Mouse (Mus musculus): ENCODE data around the gene Crim1.

DNA sequence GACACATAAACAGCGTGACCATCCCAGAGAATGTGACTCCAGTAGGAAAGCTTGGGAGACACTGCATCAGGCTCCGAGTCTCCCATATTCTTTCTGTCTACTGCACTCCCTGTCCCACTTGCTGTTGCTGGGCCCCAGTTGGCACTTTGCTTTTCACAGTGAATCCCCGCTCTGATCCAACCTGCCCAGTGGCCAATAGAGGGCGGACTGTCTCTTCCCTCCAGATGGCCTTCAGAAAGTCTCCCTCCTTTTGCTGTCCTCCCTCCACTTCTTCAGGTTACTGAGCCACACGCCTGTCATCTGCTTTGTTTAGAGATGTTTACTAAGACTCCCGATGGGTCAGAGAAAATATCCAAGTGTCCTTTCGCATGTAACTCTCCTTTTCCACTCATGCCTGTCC is 2.9 kb upstream of the Crim1 start:
- TF ChIP-seq TCF12 (IDR thresholded peaks at IDR 0.05; ENCODE audit: insufficient read depth, poor library complexity, severe bottlenecking) (no peak), POLR2A (IDR thresholded peaks at IDR 0.05; ENCODE audit: insufficient read length, low read depth) (no peak), USF1 (IDR thresholded peaks at IDR 0.05; ENCODE audit: low read depth) (no peak), TCF3 (IDR thresholded peaks at IDR 0.05; ENCODE audit: insufficient read length, low read depth) (no peak), MAX (IDR thresholded peaks at IDR 0.05; ENCODE audit: low read depth) (no peak)
